Mouse (Mus musculus) liver, adult 2 months (tissue): ENCODE results near the gene Pum1. TPM values are rescaled to one million over a fixed set of nuclear protein-coding genes. Genes with fewer than 3 reads are reported as not detected.

Experiments used
- DNase-seq: peaks from one replicate; pipeline ENCODE4 v3.0.0-alpha.2; 2011; ENCODE audit warnings: low read depth, low spot score; ENCODE audit errors: extremely low read depth
- H3K27ac ChIP-seq: fragments of 200-500 bp; replicated peaks from 2 replicates; pipeline ENCODE4 v1.5.1; 2012; ENCODE audit warnings: low read depth, mild to moderate bottlenecking, control low read depth, inconsistent platforms, low read length; ENCODE audit not compliant: insufficient read depth
- H3K27me3 ChIP-seq: fragments of 200-500 bp; 2 replicates; pipeline ENCODE4 v1.6.1; 2012; ENCODE audit warnings: mild to moderate bottlenecking, moderate library complexity, low read length, inconsistent platforms; ENCODE audit not compliant: control insufficient read depth, insufficient read depth
- H3K36me3 ChIP-seq: fragments of 200-500 bp; 2 replicates; pipeline ENCODE4 v1.6.1; 2012; ENCODE audit warnings: low read length, inconsistent platforms; ENCODE audit not compliant: control insufficient read depth, insufficient read depth
- H3K4me1 ChIP-seq: fragments of 200-500 bp; 2 replicates; pipeline ENCODE4 v1.6.1; 2011; ENCODE audit warnings: low read length; ENCODE audit not compliant: control insufficient read depth, insufficient read depth
- H3K4me3 ChIP-seq: fragments of 200-500 bp; 2 replicates; pipeline ENCODE4 v1.5.1; 2011; ENCODE audit warnings: low read depth, mild to moderate bottlenecking, control low read depth, low read length, moderate library complexity; ENCODE audit not compliant: insufficient read depth
- H3K79me2 ChIP-seq: fragments of 200-500 bp; 2 replicates; pipeline ENCODE4 v1.6.1; 2012; ENCODE audit warnings: inconsistent platforms, mild to moderate bottlenecking, low read length, moderate library complexity; ENCODE audit not compliant: control insufficient read depth, insufficient read depth
- H3K9ac ChIP-seq: fragments of 200-500 bp; 2 replicates; pipeline ENCODE4 v1.6.1; 2012; ENCODE audit warnings: low read depth, mild to moderate bottlenecking, control low read depth, inconsistent platforms, low read length
- CTCF ChIP-seq: fragments of 200-500 bp; IDR thresholded peaks from 2 replicates; pipeline ENCODE4 v1.5.1; 2011; ENCODE audit warnings: low read depth, low read length, control low read depth
- POLR2A ChIP-seq: fragments of 200-500 bp; IDR thresholded peaks from 2 replicates; pipeline ENCODE4 v1.6.1; 2011; ENCODE audit warnings: low read length, control low read depth; ENCODE audit not compliant: insufficient read depth; ENCODE audit errors: extremely low read depth
- WGBS: fragments of 180-500 bp; shearing (Covaris S2); methylation state at CpG from one replicate; pipeline ENCODE4 v1.1.7; 2018; 5-methylcytosine and 5-hydroxymethylcytosine counted together
- polyA plus RNA-seq: library from polyadenylated mRNA; depleted of rRNA; stranded (reverse); fragments of >200 nt; gene quantifications from 2 replicates; pipeline ENCODE4 v1.2.3, GENCODE M21; 2012
- total RNA-seq: library from RNA; depleted of rRNA; stranded (reverse); fragments of >200 nt; gene quantifications from 2 replicates; pipeline ENCODE4 v1.2.3, GENCODE M21; 2014

Gene Pum1
- total and polyA plus RNA-seq, 2 experiments: 25.4 to 30.3 TPM

GRCm38 (mm10) chr4:130774822-130775221 lies 111.7 kb downstream of the Pum1 start:
- Histone ChIP-seq H3K27me3 (no peaks in the 10 kb centered on the region), H3K4me1 (no peaks in the 10 kb centered on the region), H3K9ac (no peak overlapping the region), H3K27ac (no peak overlapping the region), H3K4me3 (no peak overlapping the region), H3K36me3 (peaks cover 66% of the 10 kb centered on the region), H3K79me2 (0 out of 2 replicates have a peak, but pooled peaks cover 2% of the 10 kb centered on the region)
- TF ChIP-seq CTCF (no peak), POLR2A (no peak)
- DNase-seq: no peak
- WGBS: 91% methylated on average over 4 of the region's 4 CpGs

- Histone ChIP-seq H3K36me3 (peaks cover 51% of the 10 kb centered on the region), H3K27ac (no peak overlapping the region), H3K9ac (no peak overlapping the region), H3K79me2 (0 out of 2 replicates have a peak, but pooled peaks cover 2% of the 10 kb centered on the region), H3K27me3 (no peaks in the 10 kb centered on the region), H3K4me3 (no peak overlapping the region), H3K4me1 (no peaks in the 10 kb centered on the region)
- 75% methylated on average over 10 of the region's 10 CpGs for WGBS
- TF ChIP-seq POLR2A (no peak), CTCF (no peak)
- DNase-seq: no peak
Measured at GRCm38 (mm10) chr4:130777647-130778046, 114.5 kb downstream of the Pum1 start.

DNA sequence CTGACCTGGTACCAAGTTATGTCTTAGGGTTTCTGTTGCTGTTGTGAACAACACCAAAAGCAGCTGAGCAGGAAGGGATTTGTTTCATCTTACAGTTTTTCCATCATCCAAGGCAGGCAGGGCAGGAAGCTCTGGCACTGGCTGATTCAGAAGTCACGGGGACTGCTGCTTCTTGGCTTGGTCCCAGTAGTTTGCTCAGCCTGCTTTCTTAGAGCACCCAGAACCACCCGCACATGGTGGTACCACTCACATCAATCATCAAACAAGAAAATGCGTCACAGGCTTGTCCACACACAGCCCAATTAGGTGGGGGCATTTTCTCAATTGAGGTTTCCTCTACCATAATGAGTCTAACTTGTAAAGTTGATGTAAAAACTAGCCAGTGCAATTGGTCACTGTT lies 115.9 kb downstream of the Pum1 start:
- no peaks in the 10 kb centered on the region for H3K27me3 ChIP-seq
- TF ChIP-seq CTCF (no peak), POLR2A (no peak)
- peaks cover 38% of the 10 kb centered on the region; the same call in 1 of the 2 replicates for H3K36me3 ChIP-seq
- 0 out of 2 replicates have a peak, but pooled peaks cover 2% of the 10 kb centered on the region for H3K79me2 ChIP-seq
- no peaks in the 10 kb centered on the region for H3K4me1 ChIP-seq
- DNase-seq: no peak
- 57% methylated on average over 3 of the region's 3 CpGs for WGBS
- H3K9ac ChIP-seq: no peak overlapping the region
- H3K4me3 ChIP-seq: no peak overlapping the region
- no peak overlapping the region for H3K27ac ChIP-seq

GRCm38 (mm10) chr4:130782492-130782891 lies 119.4 kb downstream of the Pum1 start:
- WGBS: 71% methylated on average over 2 of the region's 2 CpGs
- H3K4me3 ChIP-seq: no peak overlapping the region
- peaks cover 20% of the 10 kb centered on the region; the same call in 1 of the 2 replicates for H3K36me3 ChIP-seq
- H3K4me1 ChIP-seq: no peaks in the 10 kb centered on the region
- H3K79me2 ChIP-seq: no peaks in the 10 kb centered on the region
- H3K27ac ChIP-seq: peak overlapping the region; percentile 4; the same call in 1 of the 2 replicates
- TF ChIP-seq POLR2A: no peak
- no peaks in the 10 kb centered on the region for H3K27me3 ChIP-seq
- no peak overlapping the region for H3K9ac ChIP-seq
- no peak for DNase-seq

GRCm38 (mm10) chr4:130784755-130785154 lies 121.6 kb downstream of the Pum1 start:
- H3K9ac ChIP-seq: no peak overlapping the region
- no peaks in the 10 kb centered on the region for H3K27me3 ChIP-seq
- H3K27ac ChIP-seq: no peak overlapping the region
- peaks cover 8% of the 10 kb centered on the region; the same call in 1 of the 2 replicates for H3K36me3 ChIP-seq
- TF ChIP-seq POLR2A: no peak
- peak; percentile 32; the same call in 1 of the 2 replicates for TF ChIP-seq CTCF
- 29% methylated on average over 4 of the region's 4 CpGs for WGBS
- no peaks in the 10 kb centered on the region for H3K79me2 ChIP-seq
- no peak for DNase-seq
- no peaks in the 10 kb centered on the region for H3K4me1 ChIP-seq
- no peak overlapping the region for H3K4me3 ChIP-seq

GRCm38 (mm10) chr4:130787530-130787929 lies 124.4 kb downstream of the Pum1 start:
- TF ChIP-seq POLR2A (no peak), CTCF (no peak)
- H3K4me3 ChIP-seq: no peak overlapping the region
- peak; percentile 42 for DNase-seq
- H3K27ac ChIP-seq: peak overlapping the region; percentile 38
- H3K36me3 ChIP-seq: no peaks in the 10 kb centered on the region
- no peaks in the 10 kb centered on the region for H3K79me2 ChIP-seq
- H3K27me3 ChIP-seq: no peaks in the 10 kb centered on the region
- WGBS: 72% methylated on average over 5 of the region's 5 CpGs
- no peaks in the 10 kb centered on the region for H3K4me1 ChIP-seq
- H3K9ac ChIP-seq: no peak overlapping the region
